Mouse (Mus musculus): ENCODE measurements around the gene Ppp2ca. TPM values are rescaled to one million over a fixed set of nuclear protein-coding genes. Genes with fewer than 3 reads are reported as not detected.
A peak's percentile ranks its signal among the peaks of the same experiment; 100 is the strongest.

Ppp2ca gene
- polyA plus RNA-seq, 1 experiment from 2014 or later, result 91.2 TPM

DNA sequence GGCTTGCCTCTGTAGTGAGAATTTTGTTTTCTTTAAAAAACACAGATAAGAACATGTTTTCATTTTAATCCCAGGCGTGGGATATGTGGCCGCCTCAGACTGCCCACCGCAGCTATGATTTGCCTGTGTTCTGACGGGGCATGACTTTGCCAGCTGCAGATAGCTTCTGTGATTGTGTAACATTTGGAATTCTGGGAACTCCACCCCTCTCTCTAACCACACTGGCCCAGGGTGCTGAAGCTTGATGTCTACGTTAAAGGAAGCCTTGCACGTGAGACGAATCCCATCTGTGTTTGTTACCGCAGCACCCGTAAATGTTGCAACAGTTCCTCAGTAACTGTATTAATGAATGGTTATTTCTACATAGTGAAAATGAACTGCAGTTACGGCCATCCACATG, 26.7 kb upstream of the Ppp2ca start:
- no peak overlapping the region for H3K4me2 ChIP-seq (ENCODE audit: low read depth, low read length)
- no peak overlapping the region for H3K9ac ChIP-seq (ENCODE audit: low read depth, low read length)
- no peaks in the 10 kb centered on the region for H3K27me3 ChIP-seq (replicated peaks; ENCODE audit: control insufficient read depth, insufficient read depth, low read length)
- no peaks in the 10 kb centered on the region for H3K36me3 ChIP-seq (ENCODE audit: control insufficient read depth, insufficient read depth, low read length)
- no peak for ATAC-seq (ENCODE audit: low read depth)
- 63% methylated on average over 10 of the region's 10 CpGs for WGBS
- no peaks in the 10 kb centered on the region for H3K9me3 ChIP-seq (ENCODE audit: control insufficient read depth, low read length)
- H3K4me1 ChIP-seq (ENCODE audit: control insufficient read depth, insufficient read depth, low read length), result 0 out of 2 replicates have a peak, but pooled peaks cover 3% of the 10 kb centered on the region
- H3K27ac ChIP-seq (replicated peaks; ENCODE audit: low read depth, low read length), result no peak overlapping the region
- no peak overlapping the region for H3K4me3 ChIP-seq (ENCODE audit: low read depth, low read length)
- peak; percentile 40 for DNase-seq (ENCODE audit: low spot score)

DNA sequence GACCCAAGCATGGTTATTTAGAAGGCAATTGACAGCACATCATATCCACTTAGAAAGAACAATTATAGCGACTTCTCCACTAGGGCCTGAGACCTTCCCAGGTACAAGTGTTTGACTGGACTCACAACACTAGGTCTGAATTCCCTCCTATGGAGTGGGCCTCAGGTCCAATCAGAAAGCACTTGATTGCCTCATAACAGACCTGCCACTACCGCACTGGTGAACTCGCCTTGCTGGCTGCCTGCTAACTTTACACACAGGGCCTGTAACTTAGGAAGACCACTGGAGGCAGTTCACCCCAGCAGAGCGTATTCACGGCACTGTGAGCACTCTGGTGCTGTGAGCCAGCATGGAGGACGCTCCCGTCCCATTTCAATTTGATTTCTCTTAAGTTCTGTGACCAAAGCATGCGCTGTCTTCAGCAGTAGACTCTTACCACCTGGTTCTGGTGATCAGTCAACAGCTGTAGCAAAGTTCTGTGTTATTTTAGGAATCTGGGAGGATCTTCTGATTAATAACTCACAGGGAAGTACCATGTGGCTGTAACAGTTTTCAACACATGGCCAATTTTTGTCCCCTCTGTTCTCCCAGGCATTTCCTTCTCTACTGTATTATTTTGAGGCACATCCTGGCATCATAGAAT, 24.8 kb upstream of the Ppp2ca start:
- Histone ChIP-seq H3K27me3 (replicated peaks; ENCODE audit: control insufficient read depth, insufficient read depth, low read length) (no peaks in the 10 kb centered on the region), H3K4me2 (ENCODE audit: low read depth, low read length) (no peak overlapping the region), H3K36me3 (ENCODE audit: control insufficient read depth, insufficient read depth, low read length) (no peaks in the 10 kb centered on the region), H3K4me3 (ENCODE audit: low read depth, low read length) (no peak overlapping the region), H3K9ac (ENCODE audit: low read depth, low read length) (no peak overlapping the region), H3K27ac (replicated peaks; ENCODE audit: low read depth, low read length) (no peak overlapping the region), H3K4me1 (ENCODE audit: control insufficient read depth, insufficient read depth, low read length) (0 out of 2 replicates have a peak, but pooled peaks cover 3% of the 10 kb centered on the region), H3K9me3 (ENCODE audit: control insufficient read depth, low read length) (no peaks in the 10 kb centered on the region)
- WGBS, result 70% methylated on average over 8 of the region's 8 CpGs
- no peak for DNase-seq (ENCODE audit: low spot score)
- ATAC-seq (ENCODE audit: low read depth), result no peak

- ATAC-seq (ENCODE audit: low read depth) (no peak), DNase-seq (ENCODE audit: low spot score) (no peak)
- no peak overlapping the region for H3K4me3 ChIP-seq (ENCODE audit: low read depth, low read length)
- H3K4me1 ChIP-seq (ENCODE audit: control insufficient read depth, insufficient read depth, low read length), result 0 out of 2 replicates have a peak, but pooled peaks cover 4% of the 10 kb centered on the region
- H3K9ac ChIP-seq (ENCODE audit: low read depth, low read length), result no peak overlapping the region
- no peaks in the 10 kb centered on the region for H3K36me3 ChIP-seq (ENCODE audit: control insufficient read depth, insufficient read depth, low read length)
- no peak overlapping the region for H3K4me2 ChIP-seq (ENCODE audit: low read depth, low read length)
- H3K27ac ChIP-seq (replicated peaks; ENCODE audit: low read depth, low read length), result no peak overlapping the region
- no peaks in the 10 kb centered on the region for H3K9me3 ChIP-seq (ENCODE audit: control insufficient read depth, low read length)
- WGBS, result 71% methylated on average over 14 of the region's 14 CpGs
- no peaks in the 10 kb centered on the region for H3K27me3 ChIP-seq (replicated peaks; ENCODE audit: control insufficient read depth, insufficient read depth, low read length)
Observed at GRCm38 (mm10) chr11:52074626-52075470, 23.6 kb upstream of the Ppp2ca start.

DNA sequence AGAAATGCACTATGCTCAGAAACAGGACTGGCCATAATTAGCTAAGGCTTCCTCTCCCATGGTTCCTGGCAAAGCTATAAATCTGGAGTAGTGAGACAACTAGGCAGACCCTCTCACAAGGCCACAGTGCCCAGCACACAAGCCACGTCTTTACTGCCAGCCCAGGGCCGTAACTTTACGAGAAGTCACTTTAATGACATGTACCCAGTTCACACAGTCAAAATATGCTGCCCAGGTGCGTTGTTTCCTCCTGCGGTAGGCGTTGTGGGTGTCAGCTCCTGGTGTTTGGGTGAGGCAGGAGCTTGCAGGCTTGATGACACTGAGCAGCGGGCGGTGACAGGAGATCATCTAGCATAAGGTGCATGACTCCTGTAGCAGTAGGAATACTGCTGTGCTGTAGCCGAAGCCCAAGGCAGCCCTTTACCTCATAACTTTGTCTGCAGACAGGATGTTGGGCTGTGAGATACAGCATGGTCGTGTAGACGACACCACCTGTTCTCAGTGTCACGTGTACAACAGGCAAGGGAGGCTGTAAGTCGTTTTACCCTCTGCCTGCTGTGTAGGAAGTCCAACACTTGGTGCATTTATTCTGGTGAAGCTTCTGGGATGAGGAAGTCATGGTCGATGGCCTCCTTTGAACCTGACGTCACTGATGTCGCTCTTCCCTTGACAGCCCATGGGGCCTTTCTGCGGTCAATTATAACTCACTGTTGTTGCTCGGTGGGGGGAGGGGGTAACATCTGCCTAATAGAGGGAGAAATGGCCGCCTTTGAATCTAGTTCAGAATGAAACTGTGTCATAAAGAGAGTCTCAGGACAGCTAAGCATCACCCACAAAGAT, 22.5 kb upstream of the Ppp2ca start:
- H3K27ac ChIP-seq (replicated peaks; ENCODE audit: low read depth, low read length), result no peak overlapping the region
- H3K36me3 ChIP-seq (ENCODE audit: control insufficient read depth, insufficient read depth, low read length), result no peaks in the 10 kb centered on the region
- no peak overlapping the region for H3K4me3 ChIP-seq (ENCODE audit: low read depth, low read length)
- WGBS, result 67% methylated on average over 19 of the region's 19 CpGs
- H3K9me3 ChIP-seq (ENCODE audit: control insufficient read depth, low read length), result no peaks in the 10 kb centered on the region
- H3K9ac ChIP-seq (ENCODE audit: low read depth, low read length), result no peak overlapping the region
- H3K4me1 ChIP-seq (ENCODE audit: control insufficient read depth, insufficient read depth, low read length), result 0 out of 2 replicates have a peak, but pooled peaks cover 6% of the 10 kb centered on the region
- DNase-seq (ENCODE audit: low spot score) (no peak), ATAC-seq (ENCODE audit: low read depth) (no peak)
- no peaks in the 10 kb centered on the region for H3K27me3 ChIP-seq (replicated peaks; ENCODE audit: control insufficient read depth, insufficient read depth, low read length)
- H3K4me2 ChIP-seq (ENCODE audit: low read depth, low read length), result no peak overlapping the region

DNA sequence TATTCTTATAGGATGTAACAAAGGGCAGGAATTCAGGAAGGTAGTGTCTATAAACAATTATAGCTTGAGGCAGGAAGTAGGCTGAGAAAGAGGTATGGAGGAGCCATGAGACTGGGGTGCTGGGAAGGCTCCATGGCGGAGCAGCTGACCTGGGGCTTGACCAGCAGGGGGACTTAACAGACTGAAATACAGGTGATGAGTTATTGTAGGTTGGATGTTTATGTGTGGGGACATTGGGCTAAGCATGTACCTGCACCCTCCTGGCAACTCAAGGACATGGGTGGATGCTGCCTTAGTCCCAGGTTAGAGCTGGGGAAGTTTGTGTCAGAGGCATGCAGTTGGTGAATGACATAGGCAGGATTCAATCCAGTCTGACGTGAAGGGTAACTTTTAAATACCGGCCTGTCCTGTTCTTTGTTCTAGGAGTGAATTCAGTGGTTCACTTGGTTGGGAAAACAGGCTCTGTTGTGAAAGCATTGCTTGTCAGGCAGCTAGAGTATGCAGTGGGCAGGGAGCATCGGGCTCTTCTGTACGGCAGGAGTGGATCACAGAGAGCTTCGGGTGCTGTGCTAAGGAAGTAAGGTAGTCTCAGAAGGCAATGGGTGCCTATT, 21.6 kb upstream of the Ppp2ca start:
- ATAC-seq (ENCODE audit: low read depth) (0 out of 2 replicates have a peak, but pooled peaks have one; percentile 42), DNase-seq (ENCODE audit: low spot score) (peak; percentile 59)
- H3K27ac ChIP-seq (replicated peaks; ENCODE audit: low read depth, low read length), result no peak overlapping the region
- no peak overlapping the region for H3K4me3 ChIP-seq (ENCODE audit: low read depth, low read length)
- H3K9ac ChIP-seq (ENCODE audit: low read depth, low read length), result no peak overlapping the region
- H3K9me3 ChIP-seq (ENCODE audit: control insufficient read depth, low read length), result no peaks in the 10 kb centered on the region
- H3K4me2 ChIP-seq (ENCODE audit: low read depth, low read length), result no peak overlapping the region
- no peaks in the 10 kb centered on the region for H3K36me3 ChIP-seq (ENCODE audit: control insufficient read depth, insufficient read depth, low read length)
- H3K4me1 ChIP-seq (ENCODE audit: control insufficient read depth, insufficient read depth, low read length), result 0 out of 2 replicates have a peak, but pooled peaks cover 4% of the 10 kb centered on the region
- no peaks in the 10 kb centered on the region for H3K27me3 ChIP-seq (replicated peaks; ENCODE audit: control insufficient read depth, insufficient read depth, low read length)
- WGBS, result 76% methylated on average over 6 of the region's 6 CpGs

DNA sequence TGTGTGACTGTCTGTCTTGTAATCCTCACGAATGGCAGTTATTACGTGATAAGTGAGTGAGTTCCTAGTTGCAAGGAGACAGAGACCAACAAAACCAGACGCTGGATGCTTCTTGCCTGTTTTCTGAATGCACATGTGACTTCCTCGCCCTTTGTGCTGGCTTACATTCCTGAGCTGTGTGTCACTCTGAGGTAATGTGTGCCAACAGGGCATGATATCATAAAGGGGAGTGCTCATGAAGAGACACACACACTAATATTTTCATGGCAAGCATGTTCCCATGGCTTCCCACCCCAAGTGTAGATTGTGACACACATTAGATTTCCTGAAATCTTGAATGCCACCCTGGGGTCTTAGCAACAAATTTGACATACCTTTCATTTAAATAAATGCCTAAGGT, 20.5 kb upstream of the Ppp2ca start:
- no peak for ATAC-seq (ENCODE audit: low read depth)
- WGBS, result 71% methylated on average over 4 of the region's 4 CpGs
- no peak overlapping the region for H3K27ac ChIP-seq (replicated peaks; ENCODE audit: low read depth, low read length)

GRCm38 (mm10) chr11:52079978-52080377, 18.5 kb upstream of the Ppp2ca start:
- no peak overlapping the region for H3K9ac ChIP-seq (ENCODE audit: low read depth, low read length)
- DNase-seq (ENCODE audit: low spot score), result peak; percentile 73

More for the DNA sequence above, 20.5 kb upstream of the Ppp2ca start:
- no peaks in the 10 kb centered on the region for H3K27me3 ChIP-seq (replicated peaks; ENCODE audit: control insufficient read depth, insufficient read depth, low read length)
- H3K36me3 ChIP-seq (ENCODE audit: control insufficient read depth, insufficient read depth, low read length), result no peaks in the 10 kb centered on the region
- 0 out of 2 replicates have a peak, but pooled peaks cover 4% of the 10 kb centered on the region for H3K4me1 ChIP-seq (ENCODE audit: control insufficient read depth, insufficient read depth, low read length)
- no peak overlapping the region for H3K9ac ChIP-seq (ENCODE audit: low read depth, low read length)
- no peak overlapping the region for H3K4me3 ChIP-seq (ENCODE audit: low read depth, low read length)
- no peaks in the 10 kb centered on the region for H3K9me3 ChIP-seq (ENCODE audit: control insufficient read depth, low read length)
- no peak for DNase-seq (ENCODE audit: low spot score)
- H3K4me2 ChIP-seq (ENCODE audit: low read depth, low read length), result no peak overlapping the region

DNA sequence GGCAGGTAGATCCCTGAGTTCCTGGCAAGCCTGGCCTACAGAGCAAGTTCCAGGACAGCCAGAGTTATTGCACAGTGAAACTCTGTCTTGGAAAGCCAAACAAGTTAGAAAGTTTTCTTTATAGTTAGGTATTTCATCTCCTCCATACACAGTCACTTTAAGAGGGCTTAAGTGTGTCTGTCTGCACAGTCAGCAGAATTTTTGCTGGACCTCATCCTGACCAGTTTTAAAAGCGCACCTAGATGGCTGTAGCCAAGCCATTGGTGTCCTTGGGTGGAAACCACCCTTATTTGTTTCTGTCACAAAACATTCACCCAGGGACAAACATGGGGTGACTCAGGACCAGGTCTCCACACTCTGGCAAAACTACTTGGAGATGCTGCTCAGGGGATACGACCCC, 17.8 kb upstream of the Ppp2ca start:
- H3K36me3 ChIP-seq (ENCODE audit: control insufficient read depth, insufficient read depth, low read length), result no peaks in the 10 kb centered on the region
- ATAC-seq (ENCODE audit: low read depth), result no peak
- H3K4me3 ChIP-seq (ENCODE audit: low read depth, low read length), result no peak overlapping the region
- 81% methylated on average over 2 of the region's 2 CpGs for WGBS
- H3K27ac ChIP-seq (replicated peaks; ENCODE audit: low read depth, low read length), result no peak overlapping the region
- H3K9ac ChIP-seq (ENCODE audit: low read depth, low read length), result no peak overlapping the region
- no peaks in the 10 kb centered on the region for H3K27me3 ChIP-seq (replicated peaks; ENCODE audit: control insufficient read depth, insufficient read depth, low read length)
- H3K4me1 ChIP-seq (ENCODE audit: control insufficient read depth, insufficient read depth, low read length), result peaks cover 6% of the 10 kb centered on the region; the same call in 1 of the 2 replicates
- no peak for DNase-seq (ENCODE audit: low spot score)
- H3K4me2 ChIP-seq (ENCODE audit: low read depth, low read length), result no peak overlapping the region
- H3K9me3 ChIP-seq (ENCODE audit: control insufficient read depth, low read length), result no peaks in the 10 kb centered on the region

More at GRCm38 (mm10) chr11:52079978-52080377, 18.5 kb upstream of the Ppp2ca start:
- 24% methylated on average over 5 of the region's 5 CpGs for WGBS
- Histone ChIP-seq H3K4me2 (ENCODE audit: low read depth, low read length) (no peak overlapping the region), H3K27me3 (replicated peaks; ENCODE audit: control insufficient read depth, insufficient read depth, low read length) (no peaks in the 10 kb centered on the region), H3K9me3 (ENCODE audit: control insufficient read depth, low read length) (no peaks in the 10 kb centered on the region), H3K27ac (replicated peaks; ENCODE audit: low read depth, low read length) (no peak overlapping the region), H3K4me3 (ENCODE audit: low read depth, low read length) (no peak overlapping the region), H3K4me1 (ENCODE audit: control insufficient read depth, insufficient read depth, low read length) (0 out of 2 replicates have a peak, but pooled peaks cover 4% of the 10 kb centered on the region), H3K36me3 (ENCODE audit: control insufficient read depth, insufficient read depth, low read length) (no peaks in the 10 kb centered on the region)
- ATAC-seq (ENCODE audit: low read depth), result peak; percentile 42; the same call in 1 of the 2 replicates
